Mouse (Mus musculus) lung, postnatal 36 days (tissue): ENCODE measurements around the gene Dnajc5g.
A peak's percentile ranks its signal among the peaks of the same experiment; 100 is the strongest.

Source experiments
- DNase-seq: peaks from one replicate; pipeline ENCODE4 v3.0.0; 2022; ENCODE audit warnings: mixed read lengths

Gene Dnajc5g

DNA sequence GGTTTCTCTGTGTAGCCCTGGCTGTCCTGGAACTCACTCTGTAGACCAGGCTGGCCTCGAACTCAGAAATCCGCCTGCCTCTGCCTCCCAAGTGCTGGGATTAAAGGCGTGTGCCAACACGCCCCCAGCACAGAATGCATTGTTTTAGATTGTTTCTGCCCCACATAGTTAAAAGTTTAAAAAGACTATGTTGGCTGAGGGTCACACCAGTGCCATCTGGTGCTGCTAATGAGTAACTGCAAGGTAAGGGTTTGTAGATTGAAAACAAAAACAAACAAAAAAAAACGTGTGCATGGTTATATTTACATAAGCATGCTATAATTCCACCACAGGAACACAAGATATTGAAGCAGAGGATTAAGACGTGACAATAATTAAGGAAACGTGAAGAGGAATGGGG, 4.7 kb downstream of the Dnajc5g start:
- peak; percentile 26 for DNase-seq

DNA sequence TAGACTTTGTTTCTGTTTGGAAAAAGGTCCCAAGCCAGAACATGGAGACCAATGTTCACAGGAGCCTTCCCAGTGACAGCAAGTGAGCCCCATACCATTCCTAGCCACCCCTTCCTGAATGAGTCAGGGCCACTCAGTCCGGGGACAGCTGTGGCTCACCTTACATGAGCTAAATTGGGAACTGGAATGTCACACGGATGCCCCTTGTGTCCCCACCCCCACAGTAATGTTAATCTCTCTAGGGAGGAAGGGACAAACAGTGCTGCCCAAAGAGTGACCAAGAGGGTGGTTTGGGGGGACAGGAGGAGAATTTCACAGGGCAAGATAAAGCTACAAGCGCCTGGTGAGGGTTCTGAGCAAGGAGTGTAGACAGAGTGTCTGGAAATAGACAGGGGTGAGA, 10.3 kb downstream of the Dnajc5g start, which contains the start of gene Trim54:
Gene Trim54, plus strand, starts transcription at position 359 of the 400 bp plus-strand sequence.
- DNase-seq, result no peak

DNA sequence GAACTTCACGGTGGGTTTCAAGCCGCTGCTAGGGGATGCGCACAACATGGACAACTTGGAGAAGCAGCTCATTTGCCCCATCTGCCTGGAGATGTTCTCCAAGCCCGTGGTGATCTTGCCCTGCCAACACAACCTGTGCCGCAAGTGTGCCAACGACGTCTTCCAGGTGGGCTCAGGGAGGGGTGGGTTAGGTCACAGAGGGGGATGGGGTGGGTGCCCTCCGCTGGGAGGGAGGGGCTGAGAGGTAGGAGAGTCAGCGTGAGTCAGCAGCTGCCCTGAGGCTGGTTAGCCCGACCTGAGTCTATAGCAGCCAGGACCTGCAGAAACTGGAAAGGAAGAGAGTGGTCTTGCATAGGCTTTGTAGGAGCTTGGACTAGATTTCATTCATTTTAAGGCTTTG, 10.8 kb downstream of the Dnajc5g start:
- no peak for DNase-seq

DNA sequence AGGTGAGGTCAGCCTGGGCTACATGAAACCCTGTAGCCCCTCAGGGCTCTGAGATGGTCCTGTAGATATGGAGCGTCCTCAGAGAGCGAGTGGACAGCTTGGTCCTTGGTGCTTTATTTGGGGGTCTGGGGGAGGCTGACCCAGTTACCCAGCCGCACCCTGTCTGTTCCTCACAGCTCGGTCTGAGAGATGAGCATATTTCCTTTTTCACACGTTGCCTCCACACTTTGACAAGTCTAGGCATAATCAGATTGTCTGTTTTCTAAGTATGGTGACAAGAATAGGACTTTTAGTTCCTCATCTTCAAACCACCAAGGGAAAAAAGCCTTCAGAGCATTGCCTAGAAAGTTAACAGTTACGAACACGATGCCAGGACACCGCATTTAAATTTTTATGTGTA, 15.0 kb downstream of the Dnajc5g start:
- DNase-seq, result no peak

DNA sequence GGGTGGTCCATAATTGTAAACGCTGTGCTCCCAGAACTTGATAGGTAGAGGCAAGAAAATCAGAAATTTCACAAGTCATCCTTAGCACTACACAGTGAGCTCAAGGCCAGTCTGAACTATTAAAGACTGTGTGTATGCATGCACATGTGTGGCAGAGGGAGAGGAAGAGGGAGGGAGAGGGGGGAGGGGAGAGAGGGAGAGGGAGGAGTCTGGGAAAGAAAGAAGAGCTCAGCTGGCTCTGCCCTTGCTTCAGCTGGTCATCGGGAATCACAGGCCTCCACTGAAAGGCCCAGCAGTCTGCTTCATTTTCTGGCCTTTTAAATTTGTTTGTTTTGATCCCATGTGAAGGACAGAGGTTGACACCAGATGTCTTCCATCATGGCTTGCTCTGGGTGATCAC, 17.4 kb downstream of the Dnajc5g start:
- no peak for DNase-seq

DNA sequence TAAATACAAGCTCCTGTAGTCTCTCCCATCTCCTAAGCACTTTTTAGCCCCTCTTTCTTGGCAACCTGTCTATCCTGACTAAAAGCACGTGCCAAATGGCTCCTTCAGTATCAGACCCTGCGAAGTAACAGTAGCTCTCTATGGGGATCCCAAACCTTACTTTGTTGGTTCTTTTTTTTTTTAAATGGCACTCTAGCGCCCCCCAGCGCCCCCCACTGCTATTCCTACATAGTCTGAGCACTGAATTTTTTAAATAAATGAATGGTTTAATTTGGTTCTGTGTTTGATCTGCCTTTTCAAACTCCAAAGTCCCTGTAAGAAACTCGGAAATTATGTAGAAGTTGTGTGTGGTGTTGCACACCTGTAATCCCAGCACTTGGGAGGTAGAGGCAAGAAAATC, 20.0 kb downstream of the Dnajc5g start:
- DNase-seq, result no peak

DNA sequence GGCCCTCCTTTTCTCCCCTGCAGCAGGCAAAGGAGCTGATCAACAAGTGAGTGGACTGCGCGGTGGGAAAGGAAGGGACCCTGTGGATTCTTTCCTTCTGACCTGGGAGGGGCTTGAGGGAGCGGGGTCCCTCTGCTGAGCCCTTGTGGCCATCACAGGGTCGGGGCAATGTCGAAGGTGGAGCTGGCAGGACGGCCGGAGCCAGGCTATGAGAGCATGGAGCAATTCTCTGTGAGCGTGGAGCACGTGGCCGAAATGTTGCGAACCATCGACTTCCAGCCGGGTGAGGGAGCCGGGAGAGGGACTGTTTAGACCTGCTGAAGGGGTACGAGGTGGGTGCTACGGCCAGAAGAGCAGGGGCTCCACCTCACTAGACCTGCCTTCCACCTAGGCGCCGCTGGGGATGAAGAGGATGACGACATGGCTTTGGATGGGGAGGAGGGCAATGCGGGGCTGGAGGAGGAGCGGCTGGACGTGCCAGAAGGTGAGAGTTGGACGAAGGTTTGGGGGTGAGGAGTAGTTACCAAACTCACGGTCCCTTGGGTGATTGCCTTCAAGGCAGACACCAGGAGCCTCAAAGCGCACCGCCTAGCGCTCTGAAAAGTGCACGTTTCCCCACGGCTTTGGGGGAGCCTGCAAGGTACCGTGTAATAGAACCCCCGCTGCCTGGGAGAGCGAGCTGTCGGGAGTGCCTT, 30.8 kb downstream of the Dnajc5g start:
- DNase-seq, result no peak

DNA sequence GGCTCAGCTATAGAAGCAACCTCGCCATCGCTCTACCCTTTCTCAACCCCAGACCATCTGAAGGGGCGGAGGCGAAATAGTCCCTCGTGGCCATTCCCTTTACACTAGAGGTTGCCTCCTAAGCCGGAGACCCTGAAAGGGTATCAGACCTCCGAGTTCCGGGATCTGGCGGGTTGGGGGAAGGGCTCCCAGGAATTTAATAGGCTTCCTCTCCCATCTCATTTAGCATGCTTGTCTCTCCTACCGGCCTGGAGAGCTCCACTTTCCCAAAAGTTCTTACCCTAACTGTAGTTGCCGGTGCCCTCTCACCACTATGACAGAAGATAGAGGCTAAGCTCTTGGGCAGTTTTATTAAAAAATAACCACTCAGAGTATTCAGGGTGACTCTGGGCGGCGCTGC, 31.6 kb downstream of the Dnajc5g start:
- DNase-seq, result no peak

DNA sequence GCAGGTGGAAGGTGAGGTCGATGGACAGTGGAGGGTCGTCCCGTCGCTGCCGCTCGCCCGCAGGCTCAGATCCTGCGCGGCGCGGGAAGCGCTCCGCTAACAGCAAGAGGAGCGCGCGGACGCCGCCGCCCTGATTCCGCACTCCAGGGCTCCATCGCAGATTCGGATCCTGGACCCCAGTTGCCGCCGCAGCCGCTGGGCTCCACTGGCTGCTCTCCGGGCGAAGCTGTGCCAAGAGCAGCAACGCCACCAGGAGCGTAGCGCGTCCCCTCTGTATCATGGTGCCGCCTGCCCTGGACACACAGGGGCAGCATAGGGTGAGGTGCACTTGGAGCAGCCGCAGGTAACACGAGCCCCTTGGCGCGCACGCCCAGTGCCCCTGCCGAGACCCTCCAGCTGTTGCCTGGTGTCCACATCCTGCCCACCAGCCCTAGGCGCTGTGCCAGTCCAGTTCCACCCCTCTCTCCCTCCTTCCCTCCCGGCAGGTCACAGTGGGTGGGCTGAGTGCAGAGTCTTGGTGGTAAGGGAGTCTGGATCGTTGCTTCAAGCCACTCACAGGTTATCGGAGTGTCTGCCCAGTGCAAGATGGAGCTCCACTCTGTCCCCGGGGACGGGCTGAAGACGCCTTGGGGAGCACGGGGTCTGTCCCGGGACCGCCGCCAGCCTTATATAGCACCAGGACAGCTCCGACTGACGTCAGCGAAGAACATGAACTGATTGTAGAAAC, 32.3 kb downstream of the Dnajc5g start, which contains the start of gene Ucn:
Gene Ucn, minus strand, starts transcription at position 589 of the 727 bp plus-strand sequence.
- DNase-seq, result no peak

DNA sequence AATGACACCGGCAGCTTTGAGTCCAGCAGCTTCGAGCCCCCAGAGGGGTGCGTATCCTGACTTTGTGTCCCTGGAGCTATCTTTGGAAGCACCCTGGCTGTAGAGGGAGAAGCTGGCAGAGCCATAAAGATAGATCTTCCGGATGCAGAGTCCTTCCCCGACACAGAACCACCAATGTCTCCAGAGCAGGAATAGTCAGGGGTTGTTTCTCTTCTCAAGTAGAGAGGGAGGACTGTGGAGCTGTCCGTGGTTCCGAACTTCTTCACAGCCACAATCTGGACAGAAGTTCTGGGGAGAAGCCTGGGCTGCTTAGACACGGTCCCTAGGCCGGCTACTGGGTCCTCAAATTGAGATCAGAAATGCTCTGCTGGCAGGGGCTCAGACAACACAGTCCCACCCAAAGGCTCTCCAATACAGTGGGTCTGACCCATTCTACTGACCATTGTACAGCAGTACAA, 32.9 kb downstream of the Dnajc5g start:
- no peak for DNase-seq

DNA sequence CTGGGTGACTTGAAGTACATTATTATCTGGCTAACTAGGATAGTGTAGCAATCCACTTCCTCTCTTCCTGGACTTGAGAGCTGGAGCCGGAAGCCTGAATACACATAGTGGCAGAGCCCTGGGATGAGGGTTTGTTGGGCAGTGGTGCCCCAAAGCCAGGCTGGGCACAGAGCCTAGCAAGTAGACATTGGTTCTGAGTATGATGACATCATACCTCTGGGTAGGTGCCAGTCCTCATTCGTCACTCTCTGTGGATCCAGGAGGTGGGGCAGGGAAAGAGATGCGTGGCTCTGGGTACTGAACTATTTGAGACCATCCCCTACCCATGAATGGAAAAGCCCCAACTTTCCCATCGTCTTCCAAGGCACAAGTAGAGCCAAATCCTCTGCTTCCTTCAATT, 43.7 kb downstream of the Dnajc5g start:
- DNase-seq, result peak; percentile 9

DNA sequence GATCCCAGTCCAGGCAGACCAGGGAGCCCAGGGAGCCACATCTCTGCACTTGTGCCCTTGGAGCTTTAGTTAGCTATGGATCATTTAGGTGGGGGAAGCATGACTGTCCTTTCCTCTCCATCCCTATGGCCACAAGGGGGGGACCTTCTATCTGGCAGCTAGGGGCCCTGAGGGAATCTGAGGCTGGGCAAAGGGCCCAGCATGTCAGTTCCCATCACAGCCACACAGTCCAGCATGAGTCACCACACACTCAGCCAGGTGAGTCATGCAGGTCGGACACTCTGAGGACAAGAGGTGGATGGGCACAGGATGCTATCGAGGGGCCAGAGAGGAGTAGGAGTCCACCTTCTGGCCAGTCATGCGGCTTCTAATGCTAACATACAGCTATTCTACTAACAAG, 45.7 kb downstream of the Dnajc5g start:
- no peak for DNase-seq

DNA sequence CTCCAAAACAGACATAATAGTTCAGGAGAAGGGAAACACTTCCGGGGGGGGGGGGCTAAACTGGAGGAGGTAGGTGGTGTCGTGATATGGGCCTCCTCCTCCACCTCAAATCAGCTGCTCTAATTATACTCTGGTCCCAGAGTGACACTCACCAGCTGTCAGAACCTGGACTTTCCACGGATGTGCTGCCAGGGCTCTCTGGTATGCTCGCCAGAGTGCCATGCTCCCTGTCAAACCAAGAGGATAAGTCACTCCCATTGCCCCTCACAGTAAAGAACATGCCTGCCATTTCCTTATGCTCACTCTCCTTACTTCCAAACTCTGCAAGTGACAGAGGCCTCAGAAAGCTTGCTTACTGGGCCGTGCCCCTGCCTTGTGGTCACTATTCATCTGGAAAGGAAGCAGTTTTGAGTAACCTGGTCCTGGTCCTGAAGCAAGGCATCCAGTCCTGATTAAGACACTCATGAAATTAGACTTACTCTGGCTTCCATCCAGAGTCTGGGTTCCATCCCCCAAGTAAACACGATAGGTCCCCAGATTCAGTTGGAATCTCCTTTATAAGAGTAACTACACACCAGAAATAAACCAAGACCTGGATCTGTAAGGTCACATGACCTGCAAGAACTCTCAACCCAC, 47.5 kb downstream of the Dnajc5g start:
- peak; percentile 7 for DNase-seq

DNA sequence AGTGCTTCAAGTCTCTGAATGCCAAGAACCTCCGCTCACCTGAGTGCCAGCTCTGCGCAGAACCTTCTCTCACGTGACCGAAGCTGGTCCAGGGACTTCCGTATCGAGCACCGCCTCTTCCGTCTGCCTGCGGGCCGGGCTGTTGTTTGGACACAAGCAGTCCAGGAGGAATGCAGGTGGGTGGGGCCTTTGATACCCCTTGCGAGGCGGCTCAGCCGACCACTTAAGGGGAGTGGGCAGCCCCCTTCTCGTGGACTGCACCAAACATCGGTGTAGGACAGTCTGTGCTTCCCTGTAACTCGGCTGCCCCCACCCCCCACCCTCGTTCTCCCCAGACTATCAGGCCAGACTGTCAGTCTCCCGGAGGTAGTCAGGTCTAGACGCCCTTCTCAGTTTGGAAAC, 48.1 kb downstream of the Dnajc5g start, which contains the start of gene Mpv17:
Gene Mpv17, minus strand, starts transcription at position 100 of the 402 bp plus-strand sequence.
- peak; percentile 92 for DNase-seq
